Mouse (Mus musculus) heart, postnatal 25 days (tissue): ENCODE measurements around the gene Asb2. TPM values are rescaled to one million over a fixed set of nuclear protein-coding genes. Genes with fewer than 3 reads are reported as not detected.
A peak's percentile ranks its signal among the peaks of the same experiment; 100 is the strongest.

Experiments
- DNase-seq: peaks from one replicate; pipeline ENCODE4 v3.0.0; 2022; ENCODE audit warnings: low spot score
- intact Hi-C: fragments of 180-260 bp; cut with DNase I; formaldehyde crosslinking; loops from one replicate; pipeline ENCODE4 v1.15.1; 2025
- total RNA-seq, 2 experiments: library from RNA; stranded (reverse); gene quantifications; 2 replicates each; pipeline ENCODE4 v1.2.3; 2021

Asb2 gene
- total RNA-seq, 2 experiments from 2014 or later = 497 to 569 TPM

GRCm38 (mm10) chr12:103282936-103283335 is 72.9 kb downstream of the Asb2 start:
- intact Hi-C loops = no loop called here
- DNase-seq = no peak

- intact Hi-C loops = no loop called here
- DNase-seq = peak; percentile 6
Measured at GRCm38 (mm10) chr12:103281912-103282311, 73.9 kb downstream of the Asb2 start.

DNA sequence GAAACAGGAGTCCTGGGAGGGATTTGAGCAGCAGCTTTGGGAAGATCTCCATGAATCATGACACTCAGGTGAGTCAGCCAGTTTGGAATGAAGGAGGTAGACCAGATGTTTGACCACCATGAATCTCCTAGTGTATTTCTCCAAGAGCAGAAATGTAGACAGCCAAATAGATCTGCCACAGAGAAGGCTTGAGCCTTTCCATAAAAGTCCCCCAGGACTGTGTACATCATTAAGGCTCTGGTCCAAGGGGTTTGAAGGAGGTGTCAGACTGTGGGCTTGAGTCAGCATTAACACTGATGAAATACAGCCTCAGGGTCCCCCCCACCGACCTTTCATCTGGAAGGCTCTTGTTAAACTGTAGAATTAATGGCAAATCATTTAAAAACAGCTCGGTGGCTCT is 74.3 kb downstream of the Asb2 start:
- intact Hi-C loops = no loop called here

GRCm38 (mm10) chr12:103276422-103276821 is 79.4 kb downstream of the Asb2 start:
- intact Hi-C loops = no loop called here
- DNase-seq = no peak

More for the DNA sequence above, 74.3 kb downstream of the Asb2 start:
- no peak for DNase-seq

DNA sequence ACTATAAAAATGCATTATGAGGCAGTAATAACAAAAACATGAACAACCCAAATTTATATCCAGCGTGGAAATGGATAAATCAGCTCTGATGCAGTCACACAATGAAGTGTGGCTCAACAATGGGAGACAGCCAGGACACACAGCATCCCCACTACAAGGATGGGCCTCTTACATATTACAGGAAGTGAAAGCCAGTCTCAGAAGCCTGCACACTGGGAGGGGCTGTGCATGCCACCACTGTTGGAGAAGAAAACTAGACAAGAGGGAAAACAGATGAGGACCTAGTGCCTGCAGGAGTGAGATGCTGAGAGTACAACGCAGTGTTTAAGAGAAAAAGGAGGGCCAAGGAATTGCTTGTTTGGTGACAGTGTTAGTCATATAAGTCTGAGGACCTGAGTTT is 82.1 kb downstream of the Asb2 start:
- intact Hi-C loops = no loop called here
- no peak for DNase-seq

GRCm38 (mm10) chr12:103273051-103273450 is 82.8 kb downstream of the Asb2 start:
- no peak for DNase-seq
- intact Hi-C loops = no loop called here

DNA sequence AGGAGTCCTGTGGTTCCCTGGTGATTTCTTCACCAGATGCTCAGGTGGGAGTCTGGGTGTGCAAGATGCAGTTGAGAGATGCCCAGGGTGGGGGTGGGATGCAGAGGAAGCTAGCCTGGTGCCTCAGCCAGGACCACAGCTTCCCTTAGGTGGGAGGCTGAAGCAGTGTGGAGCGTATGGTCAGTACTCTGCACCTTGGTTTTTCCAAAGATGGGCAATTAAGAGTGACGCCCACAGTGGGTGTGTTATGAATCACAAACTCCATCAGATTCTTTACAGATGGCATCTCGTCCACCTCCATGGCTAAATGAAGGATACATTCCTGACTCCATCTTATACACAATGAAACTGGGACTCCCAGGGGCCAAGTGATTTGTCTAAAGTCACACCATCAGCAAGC is 83.6 kb downstream of the Asb2 start:
- no peak for DNase-seq
- intact Hi-C loops = no loop called here

Other genes with a start within 250 kb of the Asb2 start
- under 1 TPM; 0.31 to 0.47 TPM for gene Prima1, start 113.9 kb downstream of the Asb2 start, total RNA-seq
- gene Fam181a, start 45.0 kb downstream of the Asb2 start, total RNA-seq = not detected
- gene Otub2, start 32.7 kb upstream of the Asb2 start, total RNA-seq = 1 to 10 TPM; 4.4 to 4.9 TPM
- 1 to 10 TPM; 1.2 to 1.3 TPM for gene 9330161L09Rik, start 51.8 kb upstream of the Asb2 start, total RNA-seq
- 10 to 100 TPM; 72.1 to 75.9 TPM for gene Ddx24, start 69.8 kb upstream of the Asb2 start, total RNA-seq
- 10 to 100 TPM; 56.3 to 68.1 TPM for gene Ifi27, start 78.2 kb upstream of the Asb2 start, total RNA-seq
- gene Ifi27l2a, start 87.7 kb upstream of the Asb2 start, total RNA-seq = 10 to 100 TPM; 18.2 to 31.0 TPM
- under 1 TPM in 1 of 2 experiments, not detected in 1; 0.23 TPM for gene Ifi27l2b, start 101.2 kb upstream of the Asb2 start, total RNA-seq
- under 1 TPM; 0.39 to 0.45 TPM for gene Ppp4r4, start 176.3 kb upstream of the Asb2 start, total RNA-seq